Mouse (Mus musculus): ENCODE measurements around the gene Esyt1.
"Not testable (repeated sequence)": the region's sequence is repeated elsewhere in the genome, so short reads cannot be mapped to it uniquely, and the experiment has no call there.

Esyt1 gene

GRCm38 (mm10) chr10:128538340-128538870 lies 12.7 kb upstream of the Esyt1 start:
- DNase-seq (ENCODE audit: low read depth, low spot score) = no peak

DNA sequence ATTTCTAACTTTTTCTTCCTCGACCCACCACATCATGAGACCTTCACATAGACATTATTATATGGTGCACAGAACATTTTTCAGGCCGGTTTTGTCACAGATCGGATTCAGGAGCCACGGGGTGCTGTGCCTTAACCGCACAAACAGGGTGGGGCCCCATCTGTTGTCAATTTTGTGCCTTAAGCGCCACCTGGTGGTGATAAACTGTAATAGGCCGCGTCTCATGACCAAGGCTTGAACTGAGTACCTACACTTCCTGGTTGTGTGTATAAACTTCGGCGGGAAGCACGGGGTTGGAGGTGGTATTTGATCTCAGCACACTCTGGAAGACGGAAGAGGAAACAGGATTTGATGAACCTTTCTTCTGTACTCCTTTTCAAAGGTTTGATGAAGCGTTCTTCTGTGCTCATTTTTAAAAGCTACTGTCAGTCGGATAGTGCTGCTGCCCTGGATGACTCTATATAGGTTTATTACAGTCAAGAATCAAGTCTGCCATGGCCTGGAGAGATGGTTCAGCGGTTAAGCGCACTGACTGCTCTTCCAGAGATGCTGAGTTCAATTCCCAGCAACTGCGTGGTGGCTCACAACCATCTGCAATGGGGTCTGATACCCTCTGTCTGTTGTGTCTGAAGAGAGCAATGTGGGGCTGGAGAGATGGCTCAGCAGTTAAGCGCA lies 10.7 kb upstream of the Esyt1 start:
- DNase-seq (ENCODE audit: low read depth, low spot score) = peak; percentile 94

- DNase-seq (ENCODE audit: low read depth, low spot score) = no peak
These were observed 10.1 kb upstream of the Esyt1 start for GRCm38 (mm10) chr10:128535624-128536265.

GRCm38 (mm10) chr10:128535206-128535605 lies 9.5 kb upstream of the Esyt1 start:
- DNase-seq (ENCODE audit: low read depth, low spot score) = no peak

DNA sequence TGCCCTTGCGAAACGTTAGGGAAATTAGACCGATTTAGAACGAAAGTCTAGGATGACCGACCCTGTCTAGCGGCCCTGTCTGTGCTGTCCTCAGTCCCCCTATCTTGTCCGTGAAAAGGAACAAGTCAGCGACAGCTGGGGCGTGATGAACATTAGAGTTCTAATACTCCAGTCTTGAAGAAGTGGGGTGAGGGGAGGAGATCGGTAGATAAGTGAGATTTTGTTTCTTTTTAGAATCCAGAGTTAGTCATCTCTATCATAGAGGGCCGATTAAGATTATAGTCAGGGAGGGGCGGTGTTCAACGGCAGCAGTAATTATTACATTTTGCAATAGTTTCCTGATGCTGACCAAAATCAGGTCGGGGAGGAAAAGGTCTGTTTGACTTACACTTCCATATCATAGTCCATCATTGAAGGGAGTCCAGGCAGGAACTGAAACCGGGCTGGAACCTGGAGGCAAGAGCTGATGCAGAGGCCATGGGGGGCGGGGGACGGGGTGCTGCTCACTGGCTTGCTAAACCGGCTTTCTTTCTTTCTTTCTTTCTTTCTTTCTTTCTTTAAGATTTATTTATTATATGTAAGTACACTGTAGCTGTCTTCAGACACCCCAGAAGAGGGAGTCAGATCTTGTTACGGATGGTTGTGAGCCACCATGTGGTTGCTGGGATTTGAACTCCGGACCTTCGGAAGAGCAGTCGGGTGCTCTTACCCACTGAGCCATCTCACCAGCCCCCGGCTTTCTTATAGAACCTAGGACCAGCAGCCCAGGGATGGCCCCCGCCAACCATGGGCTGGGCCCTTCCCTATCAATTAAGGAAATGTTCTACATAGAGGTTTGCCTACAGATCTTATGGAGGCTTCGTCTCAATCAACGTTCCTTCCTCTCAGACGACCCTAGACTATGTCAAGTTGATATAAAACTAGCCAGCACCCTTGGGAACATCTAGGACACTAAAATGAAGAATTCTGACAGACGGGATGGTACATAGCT lies 990 bp upstream of the Esyt1 start:
- no peak for DNase-seq (ENCODE audit: low read depth, low spot score)

DNA sequence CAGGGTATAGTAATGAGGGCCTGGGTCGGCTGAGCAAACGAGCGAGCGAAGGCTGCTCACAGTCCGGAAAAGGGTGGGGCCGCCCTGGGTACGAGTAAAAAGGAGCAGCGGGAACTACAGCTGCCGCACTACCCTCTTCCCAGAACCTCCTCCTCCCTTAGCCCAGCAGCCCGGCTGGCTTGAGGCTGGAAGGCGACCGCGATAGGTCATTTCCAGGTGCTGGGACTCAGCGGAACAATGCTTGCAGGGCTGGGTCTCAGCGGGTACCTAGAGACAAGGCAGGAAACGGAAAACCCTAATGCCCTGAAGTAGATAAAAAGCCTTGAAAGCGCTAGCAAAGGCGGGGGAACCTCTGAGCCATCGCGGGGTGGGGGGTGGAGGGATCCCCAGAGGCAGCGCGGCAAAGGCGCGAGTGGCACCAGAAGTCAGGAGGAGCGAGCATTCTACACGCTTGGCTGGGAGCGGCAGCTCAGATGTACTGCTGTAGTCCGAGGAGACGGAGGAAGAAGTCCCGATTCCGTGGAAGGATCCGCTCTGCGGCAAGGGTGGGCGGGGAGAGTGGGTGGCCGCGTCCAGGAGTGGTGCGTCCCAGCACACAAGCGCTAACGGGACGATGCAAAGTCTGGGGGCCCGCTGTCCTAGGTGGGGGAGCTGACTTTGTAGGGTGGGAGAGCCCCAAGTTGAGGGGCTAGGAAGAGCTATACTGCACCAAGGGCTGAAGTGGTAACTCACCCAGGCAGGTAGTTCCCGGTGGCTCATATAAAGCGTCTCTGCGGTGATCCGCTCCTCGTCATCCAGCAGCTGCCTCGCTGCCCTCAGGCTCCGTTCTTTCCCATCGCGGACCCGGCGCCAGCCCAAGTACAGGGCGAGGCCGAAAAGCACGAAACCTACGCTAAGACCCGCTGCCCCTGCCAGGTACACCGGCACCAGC lies 674 bp downstream of the Esyt1 start:
- peak; percentile 37 for DNase-seq (ENCODE audit: low read depth, low spot score)

DNA sequence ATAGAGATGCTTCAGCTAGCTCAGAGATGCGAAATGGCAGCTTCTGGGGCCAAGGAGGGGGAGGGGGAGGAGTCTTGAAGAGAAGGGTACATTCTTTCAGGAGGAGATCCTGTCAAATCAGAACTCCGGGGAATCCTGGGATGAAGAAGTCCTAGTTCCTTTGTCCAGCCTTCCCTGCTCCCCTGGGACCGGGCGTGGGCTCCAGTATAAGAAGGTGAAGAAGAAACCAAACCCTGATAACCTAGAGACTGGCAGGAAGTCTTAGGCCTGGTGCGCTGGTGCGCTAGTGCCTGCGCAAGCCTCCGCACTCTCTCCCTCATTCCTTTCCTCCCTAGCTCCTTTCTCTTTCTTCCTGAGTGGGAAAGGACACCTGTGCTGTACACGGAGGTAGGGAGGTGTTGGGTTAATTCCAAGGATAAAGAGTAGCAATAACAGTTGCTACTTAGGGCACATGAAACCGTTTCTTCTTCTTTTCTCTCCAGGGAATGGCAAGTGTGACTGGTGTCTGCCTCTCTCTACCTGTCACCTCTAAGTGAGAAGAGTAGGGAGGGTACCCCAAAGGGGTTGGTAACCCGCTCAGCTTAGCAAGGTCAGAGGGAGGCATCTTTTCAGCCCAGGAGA lies 1.4 kb downstream of the Esyt1 start:
- DNase-seq (ENCODE audit: low read depth, low spot score) = no peak

DNA sequence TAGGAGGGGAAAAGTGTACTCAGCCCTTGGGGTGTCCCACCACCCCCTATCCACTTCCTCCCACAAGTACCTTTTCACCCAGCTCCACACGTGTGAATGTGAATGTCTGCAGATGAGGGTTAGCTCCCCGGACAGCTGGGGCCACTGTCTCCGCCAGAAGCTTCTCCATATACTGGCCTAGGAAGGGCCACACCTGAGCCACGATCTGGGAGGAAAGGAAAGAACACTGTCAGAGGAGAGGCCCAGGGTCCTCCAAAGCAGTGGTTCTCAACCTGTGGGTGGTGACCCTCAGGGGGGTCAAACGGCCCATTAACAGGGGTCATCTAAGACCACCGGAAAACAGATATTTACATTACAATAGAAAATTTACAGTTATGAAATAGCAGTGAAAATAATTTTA lies 3.3 kb downstream of the Esyt1 start:
- DNase-seq (ENCODE audit: low read depth, low spot score) = no peak

- no peak for DNase-seq (ENCODE audit: low read depth, low spot score)
These were observed 5.1 kb downstream of the Esyt1 start for GRCm38 (mm10) chr10:128520591-128520990.

- no peak for DNase-seq (ENCODE audit: low read depth, low spot score)
These were observed 6.8 kb downstream of the Esyt1 start for GRCm38 (mm10) chr10:128518833-128519232.

GRCm38 (mm10) chr10:128516677-128517076 lies 9.0 kb downstream of the Esyt1 start:
- no peak for DNase-seq (ENCODE audit: low read depth, low spot score)

GRCm38 (mm10) chr10:128516029-128516428 lies 9.6 kb downstream of the Esyt1 start:
- DNase-seq (ENCODE audit: low read depth, low spot score) = no peak

- DNase-seq (ENCODE audit: low read depth, low spot score) = no peak
These were observed 10.6 kb downstream of the Esyt1 start for GRCm38 (mm10) chr10:128515044-128515443.

- DNase-seq (ENCODE audit: low read depth, low spot score) = no peak
These were observed 13.9 kb downstream of the Esyt1 start for GRCm38 (mm10) chr10:128511761-128512160.

DNA sequence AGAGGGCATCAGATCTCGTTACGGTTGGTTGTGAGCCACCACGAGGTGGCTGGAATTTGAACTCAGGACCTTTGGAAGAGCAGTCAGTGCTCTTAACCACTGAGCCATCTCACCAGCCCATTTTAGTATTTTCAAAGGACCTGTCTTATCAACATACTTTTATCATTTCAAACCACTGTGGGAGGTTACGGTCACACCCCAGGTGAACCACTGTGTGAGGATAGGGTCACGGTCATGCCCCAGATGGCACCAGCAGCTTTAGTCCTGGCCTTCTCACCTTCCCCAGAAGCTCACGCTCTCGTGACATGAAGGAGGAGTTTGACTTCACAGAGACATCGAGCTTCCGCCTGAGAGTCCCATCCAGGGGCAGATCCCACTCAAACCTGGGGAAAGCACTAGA lies 14.5 kb downstream of the Esyt1 start:
- no peak for DNase-seq (ENCODE audit: low read depth, low spot score)

- no peak for DNase-seq (ENCODE audit: low read depth, low spot score)
These were observed 15.4 kb downstream of the Esyt1 start for GRCm38 (mm10) chr10:128510301-128510700.

DNA sequence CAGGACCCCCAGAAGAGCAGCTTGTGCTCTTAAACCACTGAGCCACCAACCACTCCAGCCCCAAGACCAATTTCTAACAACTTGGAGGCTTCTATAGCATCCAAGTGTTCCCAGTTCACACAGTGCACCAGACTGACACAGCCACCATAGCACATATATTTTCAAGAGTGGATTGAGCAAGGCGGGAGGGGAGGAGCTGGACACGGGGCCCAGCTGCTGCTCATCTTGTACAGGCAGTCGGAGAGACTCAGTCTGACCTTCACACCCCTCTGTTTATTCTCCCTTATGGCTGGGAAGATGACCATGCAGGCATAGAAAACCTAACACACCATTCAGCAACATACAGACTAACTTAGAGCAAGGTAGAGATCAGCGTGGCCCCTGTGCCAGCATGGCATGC lies 15.8 kb downstream of the Esyt1 start:
- DNase-seq (ENCODE audit: low read depth, low spot score) = no peak

DNA sequence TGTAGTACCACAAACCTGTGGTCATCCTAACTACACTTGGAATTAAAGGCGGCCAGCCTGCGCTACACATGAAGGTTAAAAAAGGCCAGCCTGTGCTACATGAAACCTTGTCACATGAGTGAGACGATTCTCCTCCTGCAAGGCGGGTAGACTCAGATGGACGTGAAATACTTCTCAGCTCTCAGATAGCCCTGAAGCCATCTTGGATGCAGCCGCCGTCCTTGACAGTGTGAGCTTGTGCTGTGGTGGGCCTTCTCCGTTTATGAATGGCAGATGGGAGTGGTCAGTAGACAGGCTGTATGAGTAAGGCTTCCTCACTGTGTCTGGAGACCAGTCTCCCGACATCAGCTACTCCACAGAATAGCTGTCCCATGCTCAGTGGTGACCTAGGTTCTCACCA lies 16.5 kb downstream of the Esyt1 start:
- DNase-seq (ENCODE audit: low read depth, low spot score) = no peak

- no peak for DNase-seq (ENCODE audit: low read depth, low spot score)
These were observed 17.4 kb downstream of the Esyt1 start for GRCm38 (mm10) chr10:128508260-128508659.

- no peak for DNase-seq (ENCODE audit: low read depth, low spot score)
These were observed 19.7 kb downstream of the Esyt1 start for GRCm38 (mm10) chr10:128505974-128506373.

- not testable (repeated sequence) for DNase-seq (ENCODE audit: low read depth, low spot score)
These were observed 20.4 kb downstream of the Esyt1 start for GRCm38 (mm10) chr10:128505371-128505667.

Data from c-Kit-negative CD71-positive TER-119-positive erythroid progenitor cells, embryonic 14.5 days (primary cell).